Mouse (Mus musculus) embryonic facial prominence, embryonic 13.5 days (tissue): ENCODE data around the gene Ldah. TPM values are rescaled to one million over a fixed set of nuclear protein-coding genes. Genes with fewer than 3 reads are reported as not detected.
A peak's percentile ranks its signal among the peaks of the same experiment; 100 is the strongest.

Experiments used
- ATAC-seq: fragments of 200-750 bp; cut with Nextera tagmentation; 2 replicates; pipeline ENCODE4 v1.8.0; 2017; ENCODE audit warnings: low read depth; ENCODE audit not compliant: insufficient number of reproducible peaks, insufficient read depth, low FRiP score, low TSS enrichment
- H3K27ac ChIP-seq: fragments of 300-500 bp; sonication (generic); 2 replicates; pipeline ENCODE4 v1.5.1; 2015; ENCODE audit warnings: moderate library complexity, mild to moderate bottlenecking, inconsistent platforms
- H3K27me3 ChIP-seq: fragments of 300-500 bp; sonication (generic); 2 replicates; pipeline ENCODE4 v1.6.1; 2015; ENCODE audit warnings: mild to moderate bottlenecking, inconsistent platforms
- H3K36me3 ChIP-seq: fragments of 300-500 bp; sonication (generic); 2 replicates; pipeline ENCODE4 v1.6.1; 2015; ENCODE audit warnings: mild to moderate bottlenecking, inconsistent platforms
- H3K4me1 ChIP-seq: fragments of 300-500 bp; sonication (generic); 2 replicates; pipeline ENCODE4 v1.6.1; 2015; ENCODE audit warnings: inconsistent platforms
- H3K4me2 ChIP-seq: fragments of 300-500 bp; sonication (generic); 2 replicates; pipeline ENCODE4 v1.6.1; 2015; ENCODE audit warnings: moderate library complexity, mild to moderate bottlenecking, inconsistent platforms
- H3K4me3 ChIP-seq: fragments of 300-500 bp; sonication (generic); 2 replicates; pipeline ENCODE4 v1.5.1; 2015; ENCODE audit warnings: mild to moderate bottlenecking, inconsistent platforms
- H3K9ac ChIP-seq: fragments of 300-500 bp; sonication (generic); 2 replicates; pipeline ENCODE4 v1.6.1; 2015; ENCODE audit warnings: mild to moderate bottlenecking, inconsistent platforms
- H3K9me3 ChIP-seq: fragments of 300-500 bp; sonication (generic); 2 replicates; pipeline ENCODE4 v1.6.1; 2016; ENCODE audit warnings: inconsistent platforms
- WGBS: fragments of 180-500 bp; shearing (Covaris S2); methylation state at CpG from one replicate; pipeline ENCODE4 v1.1.7; 2015; ENCODE audit warnings: mixed read lengths; 5-methylcytosine and 5-hydroxymethylcytosine counted together
- polyA plus RNA-seq: library from polyadenylated mRNA; unstranded; fragments of >200 nt; fragmentation: Nextera tagmentation; extraction: Ambion mirVana; gene quantifications from 2 replicates; pipeline ENCODE4 v1.2.1, GENCODE M21; 2015

The Ldah gene
- polyA plus RNA-seq, 1 experiment from 2014 or later = 65.0 TPM

DNA sequence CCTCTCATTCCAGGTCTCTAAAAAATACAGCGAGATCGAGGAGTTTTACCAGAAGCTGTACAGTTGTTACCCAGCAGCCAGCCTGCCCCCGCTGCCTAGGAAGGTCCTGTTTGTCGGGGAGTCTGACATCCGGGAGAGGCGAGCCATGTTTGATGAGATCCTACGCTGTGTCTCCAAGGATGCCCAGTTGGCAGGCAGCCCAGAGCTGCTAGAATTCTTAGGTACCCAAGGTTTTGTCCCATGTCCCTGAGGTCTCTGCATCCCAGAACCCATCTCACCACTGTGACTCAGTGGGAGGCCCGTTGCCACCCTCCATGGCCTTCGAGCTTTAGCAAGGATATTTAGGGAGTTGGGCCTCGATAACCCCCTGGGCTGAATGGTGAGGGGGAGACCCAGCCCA is 113.6 kb downstream of the Ldah start:
- H3K4me1 ChIP-seq = peaks cover 22% of the 10 kb centered on the region
- no peaks in the 10 kb centered on the region for H3K9me3 ChIP-seq
- H3K27me3 ChIP-seq = no peaks in the 10 kb centered on the region
- no peak overlapping the region for H3K4me3 ChIP-seq
- H3K36me3 ChIP-seq = peaks cover 57% of the 10 kb centered on the region
- 91% methylated on average over 10 of the region's 10 CpGs for WGBS
- H3K27ac ChIP-seq = no peak overlapping the region
- ATAC-seq = no peak
- no peak overlapping the region for H3K4me2 ChIP-seq
- no peak overlapping the region for H3K9ac ChIP-seq

GRCm38 (mm10) chr12:8324086-8324485 is 116.2 kb downstream of the Ldah start:
- Histone ChIP-seq H3K9me3 (no peaks in the 10 kb centered on the region), H3K36me3 (peaks cover 41% of the 10 kb centered on the region), H3K4me3 (no peak overlapping the region), H3K27me3 (no peaks in the 10 kb centered on the region), H3K27ac (no peak overlapping the region), H3K4me2 (no peak overlapping the region), H3K9ac (no peak overlapping the region), H3K4me1 (peaks cover 23% of the 10 kb centered on the region)
- no peak for ATAC-seq
- WGBS = 81% methylated on average over 10 of the region's 10 CpGs

- Histone ChIP-seq H3K27me3 (no peaks in the 10 kb centered on the region), H3K9me3 (no peaks in the 10 kb centered on the region), H3K27ac (no peak overlapping the region), H3K36me3 (peaks cover 50% of the 10 kb centered on the region), H3K9ac (no peak overlapping the region), H3K4me3 (no peak overlapping the region), H3K4me1 (peaks cover 10% of the 10 kb centered on the region), H3K4me2 (no peak overlapping the region)
- ATAC-seq = no peak
- WGBS = 88% methylated on average over 13 of the region's 13 CpGs
These were observed 117.5 kb downstream of the Ldah start for GRCm38 (mm10) chr12:8325245-8325942.

DNA sequence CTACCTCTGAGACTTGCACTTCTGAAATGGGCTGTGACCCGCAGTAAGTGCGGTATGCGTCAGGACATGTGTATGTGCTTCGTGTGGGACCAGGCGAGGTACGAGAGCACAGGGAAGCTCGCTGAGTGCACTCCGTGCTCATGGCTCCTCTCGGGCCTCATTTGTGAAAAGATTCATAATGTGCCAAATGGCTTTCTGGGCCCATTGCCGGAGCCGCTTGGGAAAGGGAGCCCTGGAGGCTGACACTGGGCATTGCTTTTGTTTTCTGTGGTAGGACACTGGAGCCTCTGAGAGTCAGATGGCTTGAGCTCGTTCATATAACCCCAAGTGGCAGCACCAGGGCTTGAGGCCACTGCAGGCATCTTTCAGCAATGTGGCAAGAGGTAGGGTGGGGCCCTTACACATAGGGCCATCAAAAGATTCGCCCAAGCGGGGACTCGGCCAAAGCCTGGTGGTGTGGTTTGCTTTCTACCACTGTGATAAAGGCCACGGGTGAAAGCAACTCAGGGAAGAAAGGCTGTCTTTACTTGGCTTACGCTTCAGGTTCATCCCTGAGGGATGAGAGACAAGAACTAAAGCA is 118.1 kb downstream of the Ldah start:
- no peak overlapping the region for H3K4me3 ChIP-seq
- 89% methylated on average over 17 of the region's 17 CpGs for WGBS
- ATAC-seq = no peak
- H3K9ac ChIP-seq = no peak overlapping the region
- H3K9me3 ChIP-seq = no peaks in the 10 kb centered on the region
- H3K27ac ChIP-seq = no peak overlapping the region
- peaks cover 9% of the 10 kb centered on the region for H3K4me1 ChIP-seq
- no peaks in the 10 kb centered on the region for H3K27me3 ChIP-seq
- H3K4me2 ChIP-seq = no peak overlapping the region
- peaks cover 49% of the 10 kb centered on the region for H3K36me3 ChIP-seq

DNA sequence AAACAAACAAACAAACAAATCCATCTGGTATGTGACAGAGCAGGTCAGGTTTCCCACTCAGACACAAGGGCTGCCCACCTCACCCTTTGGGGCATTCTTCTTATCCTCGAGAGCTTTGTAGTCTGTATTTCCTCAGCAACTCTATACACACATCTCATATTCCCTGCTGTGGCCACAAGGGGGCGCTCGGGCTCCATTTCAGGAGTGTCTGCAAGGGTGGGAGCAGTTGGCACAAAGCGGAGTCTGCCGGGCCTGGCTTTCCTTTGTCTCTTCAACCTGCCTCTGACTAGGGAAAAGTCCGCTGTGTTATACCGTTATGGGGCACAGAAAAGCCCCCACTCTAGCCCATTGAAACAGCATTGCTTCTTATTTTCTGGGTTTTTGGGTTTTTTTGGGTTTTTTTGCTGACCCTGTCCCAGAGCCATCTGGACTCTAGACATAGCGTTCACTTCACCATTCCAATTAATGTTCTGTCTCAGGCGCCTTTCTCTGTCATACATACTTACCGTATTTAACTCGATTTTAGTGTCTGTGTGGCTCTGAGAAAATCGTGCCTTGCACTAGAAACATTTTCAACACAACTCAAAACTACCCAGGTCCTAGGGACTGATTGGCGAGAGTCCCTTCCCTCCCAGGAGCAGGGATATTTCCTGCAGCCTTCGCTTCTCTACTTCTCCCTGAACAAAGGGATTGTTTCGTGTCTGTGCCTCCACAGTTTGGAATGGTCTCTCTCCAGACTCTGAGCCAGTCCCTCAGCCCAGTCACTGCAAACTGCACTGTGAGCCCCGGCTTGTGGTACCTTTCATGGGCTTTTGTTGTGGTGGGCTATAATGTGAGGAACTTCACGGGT is 119.1 kb downstream of the Ldah start:
- Histone ChIP-seq H3K36me3 (peaks cover 49% of the 10 kb centered on the region), H3K27ac (peak overlapping the region; percentile 24), H3K4me1 (peaks cover 9% of the 10 kb centered on the region), H3K27me3 (no peaks in the 10 kb centered on the region), H3K4me3 (no peak overlapping the region), H3K9me3 (no peaks in the 10 kb centered on the region), H3K9ac (0 out of 2 replicates have a peak overlapping the region, but pooled peaks have one; percentile 41), H3K4me2 (no peak overlapping the region)
- peak; percentile 68 for ATAC-seq
- 30% methylated on average over 17 of the region's 17 CpGs for WGBS

GRCm38 (mm10) chr12:8327675-8328053 is 119.8 kb downstream of the Ldah start:
- H3K9me3 ChIP-seq = no peaks in the 10 kb centered on the region
- H3K36me3 ChIP-seq = peaks cover 46% of the 10 kb centered on the region
- peaks cover 9% of the 10 kb centered on the region for H3K4me1 ChIP-seq
- no peak overlapping the region for H3K4me2 ChIP-seq
- H3K9ac ChIP-seq = no peak overlapping the region
- 72% methylated on average over 1 of the region's 1 CpGs for WGBS
- no peak overlapping the region for H3K4me3 ChIP-seq
- no peak for ATAC-seq
- H3K27ac ChIP-seq = peak overlapping the region; percentile 24; the same call in 1 of the 2 replicates
- no peaks in the 10 kb centered on the region for H3K27me3 ChIP-seq

DNA sequence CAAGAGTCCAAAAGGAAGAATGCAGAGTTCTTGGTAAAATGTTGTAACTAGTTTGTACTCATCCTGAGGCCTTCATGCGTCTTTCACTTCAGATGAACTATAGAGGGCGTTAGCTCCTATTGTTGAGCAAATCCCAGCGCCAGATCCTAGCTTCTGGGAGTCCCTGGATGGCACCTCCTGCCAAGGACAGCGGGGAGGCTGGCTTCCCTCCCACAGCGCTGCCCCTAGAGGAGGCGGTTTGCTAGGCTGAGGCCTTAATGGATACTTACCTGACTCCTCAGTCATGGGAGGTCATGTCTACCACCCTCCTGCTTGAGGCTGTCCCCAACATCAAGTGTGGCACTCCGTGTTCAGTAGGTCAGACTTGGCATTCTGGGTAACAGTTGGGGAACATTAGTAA is 121.3 kb downstream of the Ldah start:
- H3K36me3 ChIP-seq = peaks cover 50% of the 10 kb centered on the region
- H3K4me2 ChIP-seq = no peak overlapping the region
- H3K27ac ChIP-seq = no peak overlapping the region
- H3K9ac ChIP-seq = no peak overlapping the region
- H3K4me3 ChIP-seq = no peak overlapping the region
- ATAC-seq = no peak
- 95% methylated on average over 7 of the region's 7 CpGs for WGBS
- H3K27me3 ChIP-seq = no peaks in the 10 kb centered on the region
- peaks cover 9% of the 10 kb centered on the region for H3K4me1 ChIP-seq
- no peaks in the 10 kb centered on the region for H3K9me3 ChIP-seq

DNA sequence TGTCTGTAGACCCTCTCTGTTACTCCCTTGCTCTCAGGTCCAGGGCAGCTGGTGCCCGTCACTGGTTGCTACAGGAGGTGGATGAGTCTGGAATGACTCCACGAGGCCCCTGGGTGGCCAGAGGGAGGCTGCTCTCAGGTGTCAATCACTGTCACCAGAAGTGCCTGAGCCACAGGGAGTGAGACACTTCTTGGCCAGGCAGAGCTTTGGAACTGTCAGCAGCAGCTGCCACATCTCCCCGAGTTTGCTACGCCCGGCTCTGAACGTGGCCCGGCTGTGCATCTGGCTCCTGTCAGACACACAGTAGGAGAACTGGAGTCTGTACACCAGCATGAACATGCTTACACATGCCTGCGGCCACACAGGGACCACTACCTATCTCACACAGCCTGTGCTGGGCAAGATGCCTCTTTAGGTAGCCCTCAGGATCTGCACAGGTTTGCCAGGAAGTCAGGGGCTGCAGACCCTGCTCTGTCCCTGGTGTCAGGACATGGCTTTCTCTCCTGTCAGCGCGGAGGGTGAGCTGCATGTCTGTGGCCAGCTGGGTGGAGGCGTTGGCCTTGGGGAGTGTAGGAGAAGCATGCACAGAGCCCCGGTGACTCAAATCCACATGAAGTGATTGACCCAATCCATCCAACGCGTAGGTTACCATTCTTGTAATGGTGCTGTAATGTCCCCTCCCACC is 123.7 kb downstream of the Ldah start:
- Histone ChIP-seq H3K4me1 (peaks cover 9% of the 10 kb centered on the region), H3K4me3 (no peak overlapping the region), H3K4me2 (no peak overlapping the region), H3K27me3 (no peaks in the 10 kb centered on the region), H3K36me3 (peaks cover 53% of the 10 kb centered on the region), H3K27ac (0 out of 2 replicates have a peak overlapping the region, but pooled peaks have one; percentile 7), H3K9ac (no peak overlapping the region), H3K9me3 (no peaks in the 10 kb centered on the region)
- 67% methylated on average over 14 of the region's 14 CpGs for WGBS
- no peak for ATAC-seq

- WGBS = 67% methylated on average over 5 of the region's 5 CpGs
These were observed 124.3 kb downstream of the Ldah start for GRCm38 (mm10) chr12:8332174-8332542.

GRCm38 (mm10) chr12:8333617-8334016 is 125.7 kb downstream of the Ldah start:
- no peaks in the 10 kb centered on the region for H3K27me3 ChIP-seq
- H3K36me3 ChIP-seq = peaks cover 68% of the 10 kb centered on the region
- H3K4me1 ChIP-seq = no peaks in the 10 kb centered on the region
- no peak overlapping the region for H3K9ac ChIP-seq
- WGBS = 93% methylated on average over 8 of the region's 8 CpGs
- no peak for ATAC-seq
- no peak overlapping the region for H3K27ac ChIP-seq
- no peaks in the 10 kb centered on the region for H3K9me3 ChIP-seq
- no peak overlapping the region for H3K4me2 ChIP-seq
- no peak overlapping the region for H3K4me3 ChIP-seq

More at GRCm38 (mm10) chr12:8332174-8332542, 124.3 kb downstream of the Ldah start:
- Histone ChIP-seq H3K4me2 (no peak overlapping the region), H3K27ac (no peak overlapping the region), H3K27me3 (no peaks in the 10 kb centered on the region), H3K36me3 (peaks cover 59% of the 10 kb centered on the region), H3K4me1 (peaks cover 6% of the 10 kb centered on the region), H3K4me3 (no peak overlapping the region), H3K9me3 (no peaks in the 10 kb centered on the region), H3K9ac (no peak overlapping the region)
- no peak for ATAC-seq

GRCm38 (mm10) chr12:8334261-8334660 is 126.4 kb downstream of the Ldah start:
- WGBS = 86% methylated on average over 4 of the region's 4 CpGs
- Histone ChIP-seq H3K36me3 (peaks cover 73% of the 10 kb centered on the region), H3K4me3 (no peak overlapping the region)

More at GRCm38 (mm10) chr12:8334261-8334660, 126.4 kb downstream of the Ldah start:
- H3K27me3 ChIP-seq = no peaks in the 10 kb centered on the region
- H3K9me3 ChIP-seq = no peaks in the 10 kb centered on the region
- no peak for ATAC-seq
- no peak overlapping the region for H3K9ac ChIP-seq
- no peak overlapping the region for H3K4me2 ChIP-seq
- no peaks in the 10 kb centered on the region for H3K4me1 ChIP-seq
- H3K27ac ChIP-seq = no peak overlapping the region
